Mouse (Mus musculus) neural tube, embryonic 13.5 days (tissue): ENCODE data around the gene Tor1a. TPM values are rescaled to one million over a fixed set of nuclear protein-coding genes. Genes with fewer than 3 reads are reported as not detected.

Experiments
- ATAC-seq: fragments of 200-750 bp; cut with Nextera tagmentation; 2 replicates; pipeline ENCODE4 v1.8.0; 2017; ENCODE audit warnings: low read depth, mild to moderate bottlenecking, moderate TSS enrichment, moderate library complexity
- H3K27ac ChIP-seq: fragments of 300-500 bp; sonication (generic); replicated peaks from 2 replicates; pipeline ENCODE4 v1.5.1; 2015; ENCODE audit warnings: moderate library complexity, mild to moderate bottlenecking, inconsistent platforms
- H3K27me3 ChIP-seq: fragments of 300-500 bp; sonication (generic); 2 replicates; pipeline ENCODE4 v1.6.1; 2015; ENCODE audit warnings: mild to moderate bottlenecking, inconsistent platforms
- H3K36me3 ChIP-seq: fragments of 300-500 bp; sonication (generic); 2 replicates; pipeline ENCODE4 v1.6.1; 2015; ENCODE audit warnings: mild to moderate bottlenecking, inconsistent platforms
- H3K4me1 ChIP-seq: fragments of 300-500 bp; sonication (generic); replicated peaks from 2 replicates; pipeline ENCODE4 v1.6.1; 2015; ENCODE audit warnings: inconsistent platforms
- H3K4me2 ChIP-seq: fragments of 300-500 bp; sonication (generic); 2 replicates; pipeline ENCODE4 v1.6.1; 2015; ENCODE audit warnings: inconsistent platforms, mild to moderate bottlenecking, moderate library complexity
- H3K4me3 ChIP-seq: fragments of 300-500 bp; sonication (generic); 2 replicates; pipeline ENCODE4 v1.5.1; 2015; ENCODE audit warnings: mild to moderate bottlenecking, inconsistent platforms
- H3K9ac ChIP-seq: fragments of 300-500 bp; sonication (generic); 2 replicates; pipeline ENCODE4 v1.6.1; 2015; ENCODE audit warnings: moderate library complexity, mild to moderate bottlenecking, inconsistent platforms
- H3K9me3 ChIP-seq: fragments of 300-500 bp; sonication (generic); 2 replicates; pipeline ENCODE4 v1.6.1; 2016; ENCODE audit warnings: inconsistent platforms
- WGBS: fragments of 180-500 bp; shearing (Covaris S2); methylation state at CpG from one replicate; pipeline ENCODE4 v1.1.7; 2015; 5-methylcytosine and 5-hydroxymethylcytosine counted together
- polyA plus RNA-seq: library from polyadenylated mRNA; unstranded; fragments of >200 nt; fragmentation: Nextera tagmentation; extraction: Ambion mirVana; gene quantifications from 2 replicates; pipeline ENCODE4 v1.2.1, GENCODE M21; 2015

Tor1a gene
- polyA plus RNA-seq, result 92.3 and 105 TPM in 2 replicates

DNA sequence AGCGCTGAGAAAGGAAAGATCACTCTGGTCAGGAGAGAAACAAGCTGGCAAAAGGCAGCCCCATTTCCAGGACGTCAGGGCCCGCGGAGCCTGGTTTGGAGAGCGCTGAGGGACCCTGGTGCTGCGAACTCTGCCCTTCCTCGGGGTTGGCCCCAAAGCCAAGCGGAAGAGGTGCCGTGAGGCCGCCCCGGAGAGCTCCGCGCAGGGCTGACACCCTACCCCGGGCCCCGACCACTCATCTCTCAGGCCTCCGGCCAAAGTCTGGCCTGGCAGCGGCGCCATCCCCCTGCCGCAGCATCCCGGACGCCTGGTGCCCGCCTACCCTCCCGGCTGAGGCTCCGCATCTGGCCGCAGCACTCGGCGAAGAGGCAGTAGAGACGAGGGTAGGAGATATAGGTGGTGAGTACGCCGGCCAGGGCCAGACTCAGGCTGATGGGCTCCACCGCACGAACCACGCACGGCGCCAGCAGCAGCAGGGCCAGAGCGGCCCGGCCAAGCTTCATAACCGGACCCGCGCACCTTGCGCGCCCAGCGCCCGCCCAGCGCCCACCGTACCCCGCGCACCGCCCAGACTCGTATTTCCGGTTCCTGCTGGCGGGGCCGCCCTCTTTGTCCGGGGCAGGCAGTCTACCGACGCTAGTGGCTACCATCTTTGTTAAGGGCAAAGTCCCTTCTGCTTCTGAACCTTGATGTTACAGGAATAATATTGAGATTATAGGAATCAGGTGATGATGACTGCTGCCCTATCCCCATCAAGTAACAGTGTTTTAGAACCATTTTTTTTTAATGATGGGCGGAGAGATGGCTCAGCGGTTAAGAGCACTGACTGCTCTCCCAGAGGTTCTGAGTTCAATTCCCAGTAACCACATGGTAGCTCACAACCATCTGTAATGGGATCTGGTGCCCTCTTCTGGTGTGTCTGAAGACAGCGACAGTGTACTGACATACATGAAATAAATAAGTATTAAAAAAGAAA, at the start of gene Tor1a:
Tor1a (minus strand) TSS at position 582 of the 976 bp plus-strand sequence.
- WGBS, result 2% methylated on average over 59 of the region's 59 CpGs
- peak within 1 kb of the TSS; percentile 97 for H3K9ac ChIP-seq
- peaks cover 40% of the 10 kb centered on the region for H3K36me3 ChIP-seq
- peaks cover 29% of the 10 kb centered on the region for H3K4me1 ChIP-seq
- ATAC-seq, result peak; percentile 95
- H3K9me3 ChIP-seq, result no peaks in the 10 kb centered on the region
- peak within 1 kb of the TSS; percentile 98 for H3K4me3 ChIP-seq
- H3K27me3 ChIP-seq, result no peaks in the 10 kb centered on the region
- H3K27ac ChIP-seq, result peak within 1 kb of the TSS; percentile 77
- H3K4me2 ChIP-seq, result peak within 1 kb of the TSS; percentile 99

- no peak for ATAC-seq
- no peak overlapping the region for H3K27ac ChIP-seq
- no peaks in the 10 kb centered on the region for H3K27me3 ChIP-seq
- H3K4me3 ChIP-seq, result no peak overlapping the region
- H3K36me3 ChIP-seq, result peaks cover 87% of the 10 kb centered on the region
- no peak overlapping the region for H3K4me2 ChIP-seq
- WGBS, result 77% methylated on average over 14 of the region's 14 CpGs
- H3K9me3 ChIP-seq, result no peaks in the 10 kb centered on the region
- no peak overlapping the region for H3K9ac ChIP-seq
- H3K4me1 ChIP-seq, result no peaks in the 10 kb centered on the region
Observed at GRCm38 (mm10) chr2:31013371-31014120, 45.8 kb upstream of the Tor1a start.

GRCm38 (mm10) chr2:31007208-31007607, 39.5 kb upstream of the Tor1a start:
- Histone ChIP-seq H3K27me3 (no peaks in the 10 kb centered on the region), H3K27ac (0 out of 2 replicates have a peak overlapping the region, but pooled peaks have one; percentile 28), H3K4me3 (no peak overlapping the region), H3K4me1 (peaks cover 15% of the 10 kb centered on the region; the same call in 1 of the 2 replicates), H3K9ac (no peak overlapping the region), H3K36me3 (peaks cover 90% of the 10 kb centered on the region), H3K4me2 (no peak overlapping the region), H3K9me3 (no peaks in the 10 kb centered on the region)
- 84% methylated on average over 5 of the region's 5 CpGs for WGBS
- ATAC-seq, result no peak

DNA sequence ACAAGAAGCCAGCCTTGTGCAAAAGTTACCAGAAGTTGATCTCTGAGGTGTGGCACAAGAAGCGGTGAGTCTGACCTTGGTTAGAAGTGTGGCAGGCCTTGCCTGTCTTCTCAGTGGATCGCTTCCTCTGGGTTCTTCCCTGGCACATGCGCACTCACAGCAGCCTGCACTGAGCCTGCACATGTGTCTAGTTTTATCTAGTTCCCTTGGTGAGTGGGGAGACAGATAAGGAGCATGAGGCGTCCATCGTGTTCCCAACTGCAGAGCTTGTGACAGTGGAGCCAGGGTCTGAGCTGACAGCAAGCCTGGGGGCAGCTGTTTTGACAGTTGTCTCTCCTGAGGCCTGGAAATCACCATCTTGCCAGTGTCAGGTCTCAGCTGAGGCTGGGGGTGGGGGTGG, 38.7 kb upstream of the Tor1a start:
- WGBS, result 76% methylated on average over 5 of the region's 5 CpGs
- Histone ChIP-seq H3K4me3 (no peak overlapping the region), H3K36me3 (peaks cover 92% of the 10 kb centered on the region), H3K27me3 (no peaks in the 10 kb centered on the region), H3K4me2 (no peak overlapping the region), H3K9ac (peak overlapping the region; percentile 31; the same call in 1 of the 2 replicates), H3K27ac (peak overlapping the region; percentile 52; the same call in 1 of the 2 replicates), H3K9me3 (no peaks in the 10 kb centered on the region), H3K4me1 (peaks cover 15% of the 10 kb centered on the region; the same call in 1 of the 2 replicates)
- no peak for ATAC-seq

GRCm38 (mm10) chr2:31005453-31005852, 37.7 kb upstream of the Tor1a start:
- Histone ChIP-seq H3K4me3 (no peak overlapping the region), H3K27me3 (no peaks in the 10 kb centered on the region), H3K4me2 (no peak overlapping the region), H3K27ac (no peak overlapping the region), H3K9ac (no peak overlapping the region), H3K36me3 (peaks cover 85% of the 10 kb centered on the region), H3K4me1 (peaks cover 15% of the 10 kb centered on the region; the same call in 1 of the 2 replicates), H3K9me3 (no peaks in the 10 kb centered on the region)
- ATAC-seq, result no peak
- 79% methylated on average over 2 of the region's 2 CpGs for WGBS

- H3K27ac ChIP-seq, result no peak overlapping the region
- no peaks in the 10 kb centered on the region for H3K9me3 ChIP-seq
- H3K4me3 ChIP-seq, result no peak overlapping the region
- H3K4me1 ChIP-seq, result peaks cover 30% of the 10 kb centered on the region
- no peak for ATAC-seq
- H3K27me3 ChIP-seq, result no peaks in the 10 kb centered on the region
- 93% methylated on average over 10 of the region's 10 CpGs for WGBS
- H3K36me3 ChIP-seq, result peaks cover 71% of the 10 kb centered on the region
- no peak overlapping the region for H3K9ac ChIP-seq
- no peak overlapping the region for H3K4me2 ChIP-seq
Observed at GRCm38 (mm10) chr2:31002857-31003256, 35.1 kb upstream of the Tor1a start.

- Histone ChIP-seq H3K9ac (0 out of 2 replicates have a peak overlapping the region, but pooled peaks have one; percentile 9), H3K9me3 (no peaks in the 10 kb centered on the region), H3K4me1 (peaks cover 14% of the 10 kb centered on the region), H3K27me3 (no peaks in the 10 kb centered on the region), H3K36me3 (peaks cover 34% of the 10 kb centered on the region), H3K4me2 (no peak overlapping the region), H3K27ac (peak overlapping the region; percentile 88), H3K4me3 (no peak overlapping the region)
- 37% methylated on average over 8 of the region's 8 CpGs for WGBS
- ATAC-seq, result peak; percentile 87
Observed at GRCm38 (mm10) chr2:30998443-30999260, 30.9 kb upstream of the Tor1a start.

- H3K4me1 ChIP-seq, result peaks cover 14% of the 10 kb centered on the region
- WGBS, result 85% methylated on average over 11 of the region's 11 CpGs
Observed at GRCm38 (mm10) chr2:30995432-30995996, 27.8 kb upstream of the Tor1a start.

DNA sequence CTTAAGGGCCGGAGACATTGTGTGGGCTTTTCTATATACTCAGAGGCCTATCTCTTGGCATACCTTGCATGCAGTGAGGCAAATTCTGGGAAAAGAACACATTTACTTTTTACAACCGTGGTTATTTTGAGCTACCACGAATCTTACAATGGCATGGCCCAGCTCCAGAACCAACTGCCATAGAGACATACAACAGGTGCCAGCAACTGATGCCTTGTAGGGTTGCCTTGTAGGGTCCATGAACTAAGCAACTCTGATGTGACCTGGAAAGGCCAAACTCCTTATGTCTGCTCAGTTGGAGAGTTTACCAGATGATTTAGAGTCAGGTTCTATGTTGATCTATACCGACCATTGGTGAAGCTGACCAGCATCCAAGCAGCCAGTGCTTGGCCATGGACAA, 27.1 kb upstream of the Tor1a start:
- H3K9me3 ChIP-seq, result no peaks in the 10 kb centered on the region
- ATAC-seq, result no peak
- 91% methylated on average over 4 of the region's 4 CpGs for WGBS
- peaks cover 14% of the 10 kb centered on the region for H3K4me1 ChIP-seq
- no peak overlapping the region for H3K27ac ChIP-seq
- H3K4me3 ChIP-seq, result no peak overlapping the region
- peaks cover 16% of the 10 kb centered on the region for H3K36me3 ChIP-seq
- no peak overlapping the region for H3K4me2 ChIP-seq
- H3K9ac ChIP-seq, result no peak overlapping the region
- H3K27me3 ChIP-seq, result no peaks in the 10 kb centered on the region

More at GRCm38 (mm10) chr2:30995432-30995996, 27.8 kb upstream of the Tor1a start:
- no peak overlapping the region for H3K9ac ChIP-seq
- H3K4me2 ChIP-seq, result no peak overlapping the region
- ATAC-seq, result no peak
- H3K9me3 ChIP-seq, result no peaks in the 10 kb centered on the region
- peaks cover 17% of the 10 kb centered on the region for H3K36me3 ChIP-seq
- H3K27ac ChIP-seq, result no peak overlapping the region
- no peaks in the 10 kb centered on the region for H3K27me3 ChIP-seq
- no peak overlapping the region for H3K4me3 ChIP-seq

GRCm38 (mm10) chr2:30990221-30990620, 22.5 kb upstream of the Tor1a start:
- no peaks in the 10 kb centered on the region for H3K9me3 ChIP-seq
- no peak overlapping the region for H3K27ac ChIP-seq
- no peak for ATAC-seq
- no peak overlapping the region for H3K9ac ChIP-seq
- H3K4me1 ChIP-seq, result peaks cover 7% of the 10 kb centered on the region; the same call in 1 of the 2 replicates
- 0 out of 2 replicates have a peak, but pooled peaks cover 12% of the 10 kb centered on the region for H3K36me3 ChIP-seq
- H3K4me3 ChIP-seq, result no peak overlapping the region
- no peak overlapping the region for H3K4me2 ChIP-seq
- H3K27me3 ChIP-seq, result no peaks in the 10 kb centered on the region
- WGBS, result 90% methylated on average over 9 of the region's 9 CpGs
